Mouse (Mus musculus) testis, postnatal 10 days (tissue): Measurements from ENCODE around the gene Olfr297.

Experiments
- DNase-seq: peaks from one replicate; pipeline ENCODE4 v3.0.0; 2021; ENCODE audit warnings: low spot score

Olfr297 gene

DNA sequence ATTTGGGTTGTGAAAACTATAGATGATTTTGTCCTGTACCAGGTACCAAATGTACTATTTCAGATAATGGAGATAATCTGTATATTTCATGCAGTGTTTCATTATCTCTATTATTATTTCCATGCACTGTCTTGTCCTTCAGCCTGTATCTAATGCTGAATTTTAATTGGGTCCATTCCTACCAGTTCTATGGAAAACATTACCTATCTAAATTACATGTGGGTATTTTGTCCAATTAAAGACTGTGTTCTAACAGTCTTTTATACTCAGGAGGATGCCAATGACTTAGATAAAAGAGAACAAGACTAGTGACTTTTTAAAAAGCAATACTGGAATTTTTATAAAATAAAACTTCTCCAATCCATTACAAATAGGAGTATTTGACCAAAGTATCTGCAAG, at the start of gene Olfr297:
Olfr297 (plus strand) TSS at position 301 of the 400 bp plus-strand sequence.
- DNase-seq, result no peak

DNA sequence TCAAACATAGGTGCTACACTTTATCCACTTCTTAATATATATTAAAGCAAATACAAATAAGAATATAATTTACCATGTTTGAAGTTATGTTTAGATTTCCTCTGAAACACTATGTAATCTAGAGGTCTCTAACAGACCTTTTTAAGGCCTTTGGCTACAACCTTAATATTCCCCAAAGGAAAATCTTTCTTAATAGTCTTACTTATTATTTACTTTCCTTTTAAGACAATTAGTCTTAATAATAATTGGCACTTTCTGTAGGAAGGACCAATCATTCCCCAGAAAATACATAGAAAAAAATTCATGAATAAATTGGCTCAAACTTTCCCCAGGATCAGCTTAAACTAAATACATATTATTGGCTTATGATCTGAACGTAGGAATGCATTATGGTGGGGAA, 27.4 kb upstream of the Olfr297 start, which contains the start of gene Olfr298:
Olfr298 (minus strand) TSS at position 101 of the 400 bp plus-strand sequence.
- no peak for DNase-seq
